In genomic region chr7:24254633-24255474, GRCm38 (mm10) we compare ENCODE assay signal across 7 mouse cellular contexts. TPM values are rescaled to one million over a fixed set of nuclear protein-coding genes. Genes with fewer than 3 reads are reported as not detected.
DNase-seq lines count a peak whose midpoint lies in the region; ATAC-seq lines count a peak whose summit lies in the region.

Zfp108 (plus strand) TSS chr7:24254794.

- no peaks in the 10 kb centered on the region for H3K27me3 ChIP-seq in intestine, embryonic 16.5 days (replicated peaks; ENCODE audit: control insufficient read depth, insufficient read depth, low read length)

- intact Hi-C loops in left cerebral cortex, postnatal 25 days (cut with DNase I) = loop anchor here (1.0 to 10.0 kb wide), 3 partner anchors 15 to 173 kb away; partner anchors contain the start of genes Zfp180, Zfp235 and Zfp93

- DNase-seq in adrenal gland, postnatal 14 days = peak; percentile 85
- peak; percentile 73 for DNase-seq in embryo, embryonic 11.5 days (ENCODE audit: low read depth, low spot score)
- DNase-seq in gonadal fat pad, adult 2 months (ENCODE audit: low read depth) = peak; percentile 56
- peak; percentile 89 to 96 for DNase-seq in left cerebral cortex, postnatal 25 days (ENCODE audit: low spot score in 2 of 2)
- peak; percentile 77 for DNase-seq in mesoderm, embryonic 11.5 days (ENCODE audit: low read depth, low spot score)
- peak; percentile 67 for DNase-seq in right cerebral cortex, postnatal 4 days

- H3K9ac ChIP-seq in intestine, embryonic 16.5 days (ENCODE audit: low read depth, low read length) = peak within 1 kb of the TSS; percentile 75

- peak within 1 kb of the TSS; percentile 76 for H3K4me2 ChIP-seq in intestine, embryonic 16.5 days (ENCODE audit: low read depth, low read length)

- H3K4me1 ChIP-seq in intestine, embryonic 16.5 days (ENCODE audit: control insufficient read depth, insufficient read depth, low read length) = peaks cover 5% of the 10 kb centered on the region

- WGBS in intestine, embryonic 16.5 days = 16% methylated on average over 21 of the region's 21 CpGs

- H3K27ac ChIP-seq in intestine, embryonic 16.5 days (ENCODE audit: low read length) = 0 out of 2 replicates have a peak within 1 kb of the TSS, but pooled peaks have one; percentile 16

- ATAC-seq in intestine, embryonic 16.5 days = peak; percentile 95

- H3K9me3 ChIP-seq in intestine, embryonic 16.5 days (ENCODE audit: control insufficient read depth, low read length) = no peaks in the 10 kb centered on the region

- peak within 1 kb of the TSS; percentile 60 for H3K4me3 ChIP-seq in intestine, embryonic 16.5 days (ENCODE audit: low read length)

- H3K36me3 ChIP-seq in intestine, embryonic 16.5 days (ENCODE audit: control insufficient read depth, insufficient read depth, low read length) = no peaks in the 10 kb centered on the region

RNA-seq across cellular contexts. Expression of gene Zfp108, which starts in this region (rescaled TPM):
- total RNA-seq in adrenal gland, postnatal 14 days (2021) = 2.1 and 3.4 TPM in 2 replicates
- polyA plus RNA-seq in gonadal fat pad, adult 2 months (2012; rRNA removed) = 1.8 and 1.9 TPM in 2 replicates
- 2.4 and 2.9 TPM in 2 replicates for polyA plus RNA-seq in intestine, embryonic 16.5 days (2015; fragmentation: Nextera tagmentation; extraction: Ambion mirVana)
- total RNA-seq in left cerebral cortex, postnatal 25 days (2021) = 1 to 10 TPM; 8.4 to 8.8 TPM

Comparison
In these comparisons a context has a peak if more than half of its experiments do, and no peak if none do; other contexts are left out.
1. Peak in every context shown above with its lines: DNase-seq, ATAC-seq, H3K4me3 ChIP-seq and H3K27ac ChIP-seq.